Mouse (Mus musculus): ENCODE results near the gene Pcdh17. TPM values are rescaled to one million over a fixed set of nuclear protein-coding genes. Genes with fewer than 3 reads are reported as not detected.
A peak's percentile ranks its signal among the peaks of the same experiment; 100 is the strongest.

The Pcdh17 gene
- polyA plus RNA-seq, 1 experiment from 2014 or later = 7.9 TPM

- under 1% methylated on average over 20 of the region's 21 CpGs for WGBS
These were observed 1.5 kb downstream of the Pcdh17 start for GRCm38 (mm10) chr14:84444663-84445502.

GRCm38 (mm10) chr14:84445503-84446410 lies 2.4 kb downstream of the Pcdh17 start:
- H3K9me3 ChIP-seq (ENCODE audit: control insufficient read depth, low read length) = no peaks in the 10 kb centered on the region
- H3K27ac ChIP-seq (ENCODE audit: low read depth, low read length) = no peak overlapping the region
- peak overlapping the region; percentile 82 for H3K4me2 ChIP-seq (replicated peaks; ENCODE audit: low read depth, low read length)
- H3K36me3 ChIP-seq (ENCODE audit: control insufficient read depth, insufficient read depth, low read length) = no peaks in the 10 kb centered on the region
- H3K9ac ChIP-seq (ENCODE audit: low read depth, low read length) = peak overlapping the region; percentile 44
- H3K27me3 ChIP-seq (ENCODE audit: control insufficient read depth, insufficient read depth, low read length) = peaks cover 38% of the 10 kb centered on the region
- WGBS = under 1% methylated on average over 56 of the region's 59 CpGs
- H3K4me3 ChIP-seq (ENCODE audit: low read length) = peak overlapping the region; percentile 59
- ATAC-seq (ENCODE audit: low FRiP score, low TSS enrichment) = no peak
- H3K4me1 ChIP-seq (ENCODE audit: control insufficient read depth, insufficient read depth, low read length) = 0 out of 2 replicates have a peak, but pooled peaks cover 5% of the 10 kb centered on the region

More at GRCm38 (mm10) chr14:84444663-84445502, 1.5 kb downstream of the Pcdh17 start:
- H3K9ac ChIP-seq (ENCODE audit: low read depth, low read length) = peak overlapping the region; percentile 44; the same call in 1 of the 2 replicates
- no peaks in the 10 kb centered on the region for H3K9me3 ChIP-seq (ENCODE audit: control insufficient read depth, low read length)
- no peaks in the 10 kb centered on the region for H3K36me3 ChIP-seq (ENCODE audit: control insufficient read depth, insufficient read depth, low read length)
- H3K4me3 ChIP-seq (ENCODE audit: low read length) = peak overlapping the region; percentile 59
- peak overlapping the region; percentile 82 for H3K4me2 ChIP-seq (replicated peaks; ENCODE audit: low read depth, low read length)
- ATAC-seq (ENCODE audit: low FRiP score, low TSS enrichment) = no peak
- no peak overlapping the region for H3K27ac ChIP-seq (ENCODE audit: low read depth, low read length)
- peaks cover 38% of the 10 kb centered on the region for H3K27me3 ChIP-seq (ENCODE audit: control insufficient read depth, insufficient read depth, low read length)
- 0 out of 2 replicates have a peak, but pooled peaks cover 5% of the 10 kb centered on the region for H3K4me1 ChIP-seq (ENCODE audit: control insufficient read depth, insufficient read depth, low read length)

DNA sequence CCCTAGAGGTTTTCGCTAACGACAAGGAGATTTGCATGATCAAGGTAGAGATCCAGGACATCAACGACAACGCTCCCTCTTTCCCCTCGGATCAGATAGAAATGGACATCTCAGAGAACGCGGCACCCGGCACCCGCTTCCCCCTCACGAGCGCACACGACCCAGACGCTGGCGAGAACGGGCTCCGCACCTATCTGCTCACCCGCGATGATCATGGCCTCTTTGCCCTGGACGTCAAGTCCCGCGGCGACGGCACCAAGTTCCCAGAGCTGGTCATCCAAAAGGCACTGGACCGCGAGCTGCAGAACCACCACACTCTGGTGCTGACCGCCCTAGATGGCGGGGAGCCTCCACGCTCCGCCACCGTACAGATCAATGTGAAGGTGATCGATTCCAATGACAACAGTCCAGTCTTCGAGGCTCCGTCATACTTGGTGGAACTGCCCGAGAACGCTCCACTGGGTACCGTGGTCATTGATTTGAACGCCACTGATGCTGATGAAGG lies 3.1 kb downstream of the Pcdh17 start:
- Histone ChIP-seq H3K4me1 (ENCODE audit: control insufficient read depth, insufficient read depth, low read length) (0 out of 2 replicates have a peak, but pooled peaks cover 5% of the 10 kb centered on the region), H3K4me3 (ENCODE audit: low read length) (peak overlapping the region; percentile 59), H3K9ac (ENCODE audit: low read depth, low read length) (peak overlapping the region; percentile 44; the same call in 1 of the 2 replicates), H3K4me2 (replicated peaks; ENCODE audit: low read depth, low read length) (peak overlapping the region; percentile 82), H3K36me3 (ENCODE audit: control insufficient read depth, insufficient read depth, low read length) (no peaks in the 10 kb centered on the region), H3K9me3 (ENCODE audit: control insufficient read depth, low read length) (no peaks in the 10 kb centered on the region), H3K27ac (ENCODE audit: low read depth, low read length) (no peak overlapping the region), H3K27me3 (ENCODE audit: control insufficient read depth, insufficient read depth, low read length) (peaks cover 34% of the 10 kb centered on the region)
- ATAC-seq (ENCODE audit: low FRiP score, low TSS enrichment) = no peak
- 5% methylated on average over 37 of the region's 37 CpGs for WGBS

GRCm38 (mm10) chr14:84446941-84447641 lies 3.7 kb downstream of the Pcdh17 start:
- H3K36me3 ChIP-seq (ENCODE audit: control insufficient read depth, insufficient read depth, low read length) = no peaks in the 10 kb centered on the region
- H3K9me3 ChIP-seq (ENCODE audit: control insufficient read depth, low read length) = no peaks in the 10 kb centered on the region
- ATAC-seq (ENCODE audit: low FRiP score, low TSS enrichment) = peak; percentile 7; the same call in 1 of the 2 replicates
- no peak overlapping the region for H3K27ac ChIP-seq (ENCODE audit: low read depth, low read length)
- WGBS = 7% methylated on average over 45 of the region's 45 CpGs
- 0 out of 2 replicates have a peak, but pooled peaks cover 5% of the 10 kb centered on the region for H3K4me1 ChIP-seq (ENCODE audit: control insufficient read depth, insufficient read depth, low read length)
- H3K27me3 ChIP-seq (ENCODE audit: control insufficient read depth, insufficient read depth, low read length) = peaks cover 31% of the 10 kb centered on the region
- H3K4me3 ChIP-seq (ENCODE audit: low read length) = peak overlapping the region; percentile 59
- peak overlapping the region; percentile 82 for H3K4me2 ChIP-seq (replicated peaks; ENCODE audit: low read depth, low read length)
- H3K9ac ChIP-seq (ENCODE audit: low read depth, low read length) = 0 out of 2 replicates have a peak overlapping the region, but pooled peaks have one; percentile 18

GRCm38 (mm10) chr14:84447661-84448380 lies 4.5 kb downstream of the Pcdh17 start:
- Histone ChIP-seq H3K36me3 (ENCODE audit: control insufficient read depth, insufficient read depth, low read length) (no peaks in the 10 kb centered on the region), H3K9ac (ENCODE audit: low read depth, low read length) (peak overlapping the region; percentile 31; the same call in 1 of the 2 replicates), H3K9me3 (ENCODE audit: control insufficient read depth, low read length) (no peaks in the 10 kb centered on the region), H3K27ac (ENCODE audit: low read depth, low read length) (no peak overlapping the region), H3K4me2 (replicated peaks; ENCODE audit: low read depth, low read length) (peak overlapping the region; percentile 82), H3K27me3 (ENCODE audit: control insufficient read depth, insufficient read depth, low read length) (peaks cover 31% of the 10 kb centered on the region), H3K4me1 (ENCODE audit: control insufficient read depth, insufficient read depth, low read length) (0 out of 2 replicates have a peak, but pooled peaks cover 5% of the 10 kb centered on the region), H3K4me3 (ENCODE audit: low read length) (peak overlapping the region; percentile 59)
- WGBS = 6% methylated on average over 45 of the region's 45 CpGs
- no peak for ATAC-seq (ENCODE audit: low FRiP score, low TSS enrichment)

GRCm38 (mm10) chr14:84448381-84448771 lies 5.0 kb downstream of the Pcdh17 start:
- ATAC-seq (ENCODE audit: low FRiP score, low TSS enrichment) = no peak
- Histone ChIP-seq H3K27me3 (ENCODE audit: control insufficient read depth, insufficient read depth, low read length) (peaks cover 31% of the 10 kb centered on the region), H3K4me3 (ENCODE audit: low read length) (peak overlapping the region; percentile 59), H3K4me2 (replicated peaks; ENCODE audit: low read depth, low read length) (peak overlapping the region; percentile 82), H3K9ac (ENCODE audit: low read depth, low read length) (peak overlapping the region; percentile 31; the same call in 1 of the 2 replicates), H3K4me1 (ENCODE audit: control insufficient read depth, insufficient read depth, low read length) (0 out of 2 replicates have a peak, but pooled peaks cover 5% of the 10 kb centered on the region), H3K27ac (ENCODE audit: low read depth, low read length) (no peak overlapping the region), H3K36me3 (ENCODE audit: control insufficient read depth, insufficient read depth, low read length) (no peaks in the 10 kb centered on the region), H3K9me3 (ENCODE audit: control insufficient read depth, low read length) (no peaks in the 10 kb centered on the region)
- WGBS = 1% methylated on average over 15 of the region's 15 CpGs

- no peak for ATAC-seq (ENCODE audit: low FRiP score, low TSS enrichment)
- 45% methylated on average over 4 of the region's 4 CpGs for WGBS
These were observed 10.9 kb downstream of the Pcdh17 start for GRCm38 (mm10) chr14:84454074-84454845.

More at GRCm38 (mm10) chr14:84454074-84454845, 10.9 kb downstream of the Pcdh17 start:
- no peaks in the 10 kb centered on the region for H3K36me3 ChIP-seq (ENCODE audit: control insufficient read depth, insufficient read depth, low read length)
- H3K9me3 ChIP-seq (ENCODE audit: control insufficient read depth, low read length) = no peaks in the 10 kb centered on the region
- H3K4me1 ChIP-seq (ENCODE audit: control insufficient read depth, insufficient read depth, low read length) = no peaks in the 10 kb centered on the region
- H3K27me3 ChIP-seq (ENCODE audit: control insufficient read depth, insufficient read depth, low read length) = 0 out of 2 replicates have a peak, but pooled peaks cover 3% of the 10 kb centered on the region
- H3K9ac ChIP-seq (ENCODE audit: low read depth, low read length) = no peak overlapping the region
- no peak overlapping the region for H3K4me2 ChIP-seq (replicated peaks; ENCODE audit: low read depth, low read length)
- H3K27ac ChIP-seq (ENCODE audit: low read depth, low read length) = no peak overlapping the region
- no peak overlapping the region for H3K4me3 ChIP-seq (ENCODE audit: low read length)

All from kidney, embryonic 14.5 days (tissue).